Comparison of ENCODE assay signal across 12 mouse cellular contexts in genomic region chr5:23953047-23953446, GRCm38 (mm10).
"Had no signal": no experiment of that assay in that cellular context is flagged by ENCODE, and none has a peak within 500 bp of the region (broad histone marks: within the 10 kb centered on the region; RNA-seq: fewer than 3 reads in every experiment).

No protein-coding gene starts in this region.

- H3K27ac ChIP-seq: limb, embryonic 15.5 days; liver, embryonic 15.5 days; midbrain, embryonic 10.5 days; neural tube, embryonic 12.5 days had no signal

- H3K9me3 ChIP-seq: limb, embryonic 15.5 days; midbrain, embryonic 10.5 days; neural tube, embryonic 12.5 days had no signal

- H3K4me2 ChIP-seq: limb, embryonic 15.5 days; liver, embryonic 15.5 days; lung, embryonic 14.5 days; neural tube, embryonic 12.5 days had no signal

- H3K4me3 ChIP-seq: limb, embryonic 15.5 days; liver, embryonic 15.5 days; midbrain, embryonic 10.5 days; neural tube, embryonic 12.5 days had no signal

- H3K27me3 ChIP-seq: limb, embryonic 15.5 days; neural tube, embryonic 12.5 days had no signal

- H3K9ac ChIP-seq: limb, embryonic 15.5 days; liver, embryonic 15.5 days; lung, embryonic 14.5 days; neural tube, embryonic 12.5 days had no signal

- H3K36me3 ChIP-seq: limb, embryonic 15.5 days; liver, embryonic 15.5 days; midbrain, embryonic 10.5 days; neural tube, embryonic 12.5 days had no signal

- H3K4me1 ChIP-seq: limb, embryonic 15.5 days; liver, embryonic 15.5 days; midbrain, embryonic 10.5 days; neural tube, embryonic 12.5 days had no signal

- DNase-seq: kidney, adult 8-10 months; kidney, postnatal 25 days; lung, embryonic 14.5 days; lung, postnatal 10 days; lung, postnatal 4 days; midbrain, embryonic 14.5 days; thymus, adult 2 months; thymus, postnatal 36 days had no signal
